Mouse (Mus musculus): Measurements from ENCODE around the gene Ets2. TPM values are rescaled to one million over a fixed set of nuclear protein-coding genes. Genes with fewer than 3 reads are reported as not detected.
A peak's percentile ranks its signal among the peaks of the same experiment; 100 is the strongest.

Gene Ets2
- polyA plus RNA-seq, 1 experiment from 2014 or later, result 72.3 TPM

- Histone ChIP-seq H3K27ac (no peak overlapping the region), H3K9me3 (no peaks in the 10 kb centered on the region), H3K4me3 (no peak overlapping the region), H3K4me1 (no peaks in the 10 kb centered on the region), H3K36me3 (peaks cover 79% of the 10 kb centered on the region), H3K4me2 (replicated peaks) (no peak overlapping the region), H3K27me3 (no peaks in the 10 kb centered on the region), H3K9ac (no peak overlapping the region)
- no peak for ATAC-seq (ENCODE audit: insufficient number of reproducible peaks, insufficient read depth, low FRiP score, low TSS enrichment)
- 95% methylated on average over 6 of the region's 6 CpGs for WGBS
Measured at GRCm38 (mm10) chr16:95717631-95718030, 15.8 kb downstream of the Ets2 start.

- no peak overlapping the region for H3K27ac ChIP-seq
- ATAC-seq (ENCODE audit: insufficient number of reproducible peaks, insufficient read depth, low FRiP score, low TSS enrichment), result no peak
- H3K4me3 ChIP-seq, result no peak overlapping the region
- 95% methylated on average over 4 of the region's 4 CpGs for WGBS
- H3K4me1 ChIP-seq, result no peaks in the 10 kb centered on the region
- H3K9ac ChIP-seq, result no peak overlapping the region
- H3K27me3 ChIP-seq, result no peaks in the 10 kb centered on the region
- no peak overlapping the region for H3K4me2 ChIP-seq (replicated peaks)
- no peaks in the 10 kb centered on the region for H3K9me3 ChIP-seq
- peaks cover 79% of the 10 kb centered on the region for H3K36me3 ChIP-seq
Measured at GRCm38 (mm10) chr16:95718119-95718518, 16.2 kb downstream of the Ets2 start.

GRCm38 (mm10) chr16:95720532-95720931 is 18.7 kb downstream of the Ets2 start:
- Histone ChIP-seq H3K36me3 (peaks cover 59% of the 10 kb centered on the region), H3K9me3 (no peaks in the 10 kb centered on the region), H3K4me2 (replicated peaks) (no peak overlapping the region), H3K4me3 (no peak overlapping the region), H3K9ac (no peak overlapping the region), H3K27ac (no peak overlapping the region), H3K4me1 (no peaks in the 10 kb centered on the region), H3K27me3 (no peaks in the 10 kb centered on the region)
- no peak for ATAC-seq (ENCODE audit: insufficient number of reproducible peaks, insufficient read depth, low FRiP score, low TSS enrichment)
- 87% methylated on average over 8 of the region's 8 CpGs for WGBS

GRCm38 (mm10) chr16:95724251-95724650 is 22.4 kb downstream of the Ets2 start:
- H3K27me3 ChIP-seq, result no peaks in the 10 kb centered on the region
- ATAC-seq (ENCODE audit: insufficient number of reproducible peaks, insufficient read depth, low FRiP score, low TSS enrichment), result no peak
- H3K4me2 ChIP-seq (replicated peaks), result no peak overlapping the region
- no peak overlapping the region for H3K9ac ChIP-seq
- H3K9me3 ChIP-seq, result no peaks in the 10 kb centered on the region
- WGBS, result 84% methylated on average over 2 of the region's 2 CpGs
- H3K4me3 ChIP-seq, result no peak overlapping the region
- H3K36me3 ChIP-seq, result peaks cover 22% of the 10 kb centered on the region
- 0 out of 2 replicates have a peak, but pooled peaks cover 3% of the 10 kb centered on the region for H3K4me1 ChIP-seq
- no peak overlapping the region for H3K27ac ChIP-seq

GRCm38 (mm10) chr16:95724776-95725175 is 22.9 kb downstream of the Ets2 start:
- no peak overlapping the region for H3K27ac ChIP-seq
- WGBS, result 86% methylated on average over 5 of the region's 5 CpGs
- ATAC-seq (ENCODE audit: insufficient number of reproducible peaks, insufficient read depth, low FRiP score, low TSS enrichment), result no peak
- peaks cover 18% of the 10 kb centered on the region for H3K36me3 ChIP-seq
- no peaks in the 10 kb centered on the region for H3K27me3 ChIP-seq
- no peak overlapping the region for H3K4me3 ChIP-seq
- 0 out of 2 replicates have a peak, but pooled peaks cover 3% of the 10 kb centered on the region for H3K4me1 ChIP-seq
- no peaks in the 10 kb centered on the region for H3K9me3 ChIP-seq
- no peak overlapping the region for H3K4me2 ChIP-seq (replicated peaks)
- H3K9ac ChIP-seq, result no peak overlapping the region

- Histone ChIP-seq H3K9ac (no peak overlapping the region), H3K27me3 (no peaks in the 10 kb centered on the region), H3K4me2 (replicated peaks) (no peak overlapping the region), H3K9me3 (no peaks in the 10 kb centered on the region), H3K27ac (no peak overlapping the region), H3K4me3 (no peak overlapping the region), H3K4me1 (0 out of 2 replicates have a peak, but pooled peaks cover 3% of the 10 kb centered on the region), H3K36me3 (no peaks in the 10 kb centered on the region)
- ATAC-seq (ENCODE audit: insufficient number of reproducible peaks, insufficient read depth, low FRiP score, low TSS enrichment), result no peak
- 94% methylated on average over 4 of the region's 4 CpGs for WGBS
Measured at GRCm38 (mm10) chr16:95726802-95727201, 24.9 kb downstream of the Ets2 start.

GRCm38 (mm10) chr16:95728453-95729435 is 26.9 kb downstream of the Ets2 start:
- no peaks in the 10 kb centered on the region for H3K27me3 ChIP-seq
- 66% methylated on average over 10 of the region's 10 CpGs for WGBS
- H3K9me3 ChIP-seq, result no peaks in the 10 kb centered on the region
- H3K36me3 ChIP-seq, result no peaks in the 10 kb centered on the region
- H3K27ac ChIP-seq, result no peak overlapping the region
- no peak for ATAC-seq (ENCODE audit: insufficient number of reproducible peaks, insufficient read depth, low FRiP score, low TSS enrichment)
- H3K4me3 ChIP-seq, result no peak overlapping the region
- 0 out of 2 replicates have a peak, but pooled peaks cover 3% of the 10 kb centered on the region for H3K4me1 ChIP-seq
- H3K9ac ChIP-seq, result no peak overlapping the region
- no peak overlapping the region for H3K4me2 ChIP-seq (replicated peaks)

- Histone ChIP-seq H3K4me3 (no peak overlapping the region), H3K9me3 (no peaks in the 10 kb centered on the region), H3K36me3 (no peaks in the 10 kb centered on the region), H3K4me2 (replicated peaks) (no peak overlapping the region), H3K9ac (no peak overlapping the region), H3K27me3 (no peaks in the 10 kb centered on the region), H3K27ac (no peak overlapping the region), H3K4me1 (0 out of 2 replicates have a peak, but pooled peaks cover 3% of the 10 kb centered on the region)
- 69% methylated on average over 6 of the region's 6 CpGs for WGBS
- no peak for ATAC-seq (ENCODE audit: insufficient number of reproducible peaks, insufficient read depth, low FRiP score, low TSS enrichment)
Measured at GRCm38 (mm10) chr16:95729775-95730174, 27.9 kb downstream of the Ets2 start.

GRCm38 (mm10) chr16:95734785-95735184 is 32.9 kb downstream of the Ets2 start:
- no peaks in the 10 kb centered on the region for H3K27me3 ChIP-seq
- WGBS, result 85% methylated on average over 2 of the region's 2 CpGs
- no peak overlapping the region for H3K9ac ChIP-seq
- no peak overlapping the region for H3K4me2 ChIP-seq (replicated peaks)
- no peaks in the 10 kb centered on the region for H3K9me3 ChIP-seq
- no peaks in the 10 kb centered on the region for H3K4me1 ChIP-seq
- H3K4me3 ChIP-seq, result no peak overlapping the region
- H3K36me3 ChIP-seq, result no peaks in the 10 kb centered on the region
- no peak overlapping the region for H3K27ac ChIP-seq
- ATAC-seq (ENCODE audit: insufficient number of reproducible peaks, insufficient read depth, low FRiP score, low TSS enrichment), result no peak

- no peaks in the 10 kb centered on the region for H3K36me3 ChIP-seq
- H3K9ac ChIP-seq, result no peak overlapping the region
- H3K4me3 ChIP-seq, result no peak overlapping the region
- H3K27me3 ChIP-seq, result no peaks in the 10 kb centered on the region
- 0 out of 2 replicates have a peak overlapping the region, but pooled peaks have one; percentile 20 for H3K27ac ChIP-seq
- H3K4me1 ChIP-seq, result 0 out of 2 replicates have a peak, but pooled peaks cover 2% of the 10 kb centered on the region
- H3K9me3 ChIP-seq, result no peaks in the 10 kb centered on the region
- ATAC-seq (ENCODE audit: insufficient number of reproducible peaks, insufficient read depth, low FRiP score, low TSS enrichment), result no peak
- H3K4me2 ChIP-seq (replicated peaks), result no peak overlapping the region
Measured at GRCm38 (mm10) chr16:95736059-95736458, 34.2 kb downstream of the Ets2 start.

- no peak overlapping the region for H3K9ac ChIP-seq
- H3K27me3 ChIP-seq, result no peaks in the 10 kb centered on the region
- H3K36me3 ChIP-seq, result no peaks in the 10 kb centered on the region
- 0 out of 2 replicates have a peak overlapping the region, but pooled peaks have one; percentile 20 for H3K27ac ChIP-seq
- 0 out of 2 replicates have a peak, but pooled peaks cover 6% of the 10 kb centered on the region for H3K4me1 ChIP-seq
- H3K9me3 ChIP-seq, result no peaks in the 10 kb centered on the region
- H3K4me3 ChIP-seq, result no peak overlapping the region
- no peak for ATAC-seq (ENCODE audit: insufficient number of reproducible peaks, insufficient read depth, low FRiP score, low TSS enrichment)
- 78% methylated on average over 6 of the region's 6 CpGs for WGBS
- H3K4me2 ChIP-seq (replicated peaks), result no peak overlapping the region
Measured at GRCm38 (mm10) chr16:95736470-95736869, 34.6 kb downstream of the Ets2 start.

- no peak overlapping the region for H3K9ac ChIP-seq
- peaks cover 10% of the 10 kb centered on the region; the same call in 1 of the 2 replicates for H3K4me1 ChIP-seq
- no peaks in the 10 kb centered on the region for H3K9me3 ChIP-seq
- H3K27ac ChIP-seq, result no peak overlapping the region
- H3K4me3 ChIP-seq, result no peak overlapping the region
- H3K36me3 ChIP-seq, result no peaks in the 10 kb centered on the region
- WGBS, result 62% methylated on average over 6 of the region's 6 CpGs
- ATAC-seq (ENCODE audit: insufficient number of reproducible peaks, insufficient read depth, low FRiP score, low TSS enrichment), result no peak
- H3K4me2 ChIP-seq (replicated peaks), result no peak overlapping the region
- no peaks in the 10 kb centered on the region for H3K27me3 ChIP-seq
Measured at GRCm38 (mm10) chr16:95739522-95739921, 37.6 kb downstream of the Ets2 start.

Measured in embryonic facial prominence, embryonic 12.5 days (tissue).